Mouse (Mus musculus): ENCODE measurements around the gene Clint1.

Gene Clint1

GRCm38 (mm10) chr11:45851516-45852123 is at the start of gene Clint1:
TSS of gene Clint1 (plus strand) at chr11:45852051.
- DNase-seq = peak; percentile 82 to 90

DNA sequence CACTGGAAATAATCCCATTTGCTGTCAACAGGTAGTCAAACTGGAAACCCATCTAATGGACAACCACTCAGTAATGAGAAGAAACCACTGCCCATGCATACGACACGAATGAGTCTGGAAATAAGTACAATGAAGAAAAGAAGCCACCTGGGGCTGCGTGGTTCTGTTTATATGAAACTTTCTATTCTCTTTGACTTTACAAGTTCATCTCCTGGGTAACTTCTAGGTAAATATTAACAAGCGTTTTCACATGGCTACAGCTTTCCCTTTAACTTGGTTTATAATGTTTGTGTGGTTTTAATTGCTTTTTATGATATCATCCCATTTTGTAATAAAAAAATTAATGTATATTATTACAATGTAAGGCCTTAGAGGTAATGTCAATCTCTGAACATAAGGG is 47.8 kb upstream of the Clint1 start:
- no peak for DNase-seq

DNA sequence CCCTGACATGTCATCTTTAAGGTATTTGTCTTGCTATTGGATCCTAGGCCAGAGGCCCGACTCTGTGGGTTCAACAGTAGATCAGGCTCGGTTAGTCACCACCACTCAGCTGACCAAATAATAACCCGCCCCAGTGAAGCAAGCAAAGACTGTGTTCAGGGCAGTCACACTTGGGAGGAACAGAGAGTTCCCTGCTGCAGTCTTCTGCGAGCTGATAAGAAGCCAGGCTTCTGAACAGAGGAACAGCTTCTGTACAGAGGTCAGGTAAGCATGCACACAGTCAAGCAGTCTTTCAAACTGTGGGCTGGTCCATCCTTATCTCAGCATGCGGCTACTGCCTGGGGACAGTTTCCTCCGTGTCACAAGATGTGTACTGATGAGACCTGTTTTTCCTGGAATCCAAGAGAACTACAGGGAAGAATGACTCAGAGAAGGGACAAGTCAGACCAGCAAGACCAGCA is 46.5 kb upstream of the Clint1 start:
- peak; percentile 32 to 80 for DNase-seq

GRCm38 (mm10) chr11:45805810-45806209 is 46.0 kb upstream of the Clint1 start:
- DNase-seq = peak; percentile 34 to 62

- DNase-seq = peak; percentile 54 to 57
Measured at GRCm38 (mm10) chr11:45806264-45806663, 45.6 kb upstream of the Clint1 start.

DNA sequence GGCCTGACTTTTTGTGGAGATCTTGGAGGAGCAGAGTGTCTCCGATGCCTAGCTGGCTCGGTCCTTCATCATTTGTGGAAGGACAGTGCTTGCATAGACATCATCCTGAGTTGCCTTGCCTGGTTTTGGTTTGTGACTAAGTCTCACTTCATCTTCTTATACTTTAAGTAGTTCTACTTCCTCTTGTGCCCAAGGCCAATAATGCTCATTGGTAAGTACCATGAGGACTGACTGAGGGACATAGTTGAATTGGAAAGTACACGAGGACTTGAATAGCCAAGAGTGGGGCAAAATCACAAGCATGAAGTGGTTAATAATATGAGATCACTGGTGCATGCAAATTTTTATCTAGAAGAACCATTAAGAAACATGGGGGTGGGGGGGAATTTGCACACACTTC is 45.0 kb upstream of the Clint1 start:
- DNase-seq = no peak

DNA sequence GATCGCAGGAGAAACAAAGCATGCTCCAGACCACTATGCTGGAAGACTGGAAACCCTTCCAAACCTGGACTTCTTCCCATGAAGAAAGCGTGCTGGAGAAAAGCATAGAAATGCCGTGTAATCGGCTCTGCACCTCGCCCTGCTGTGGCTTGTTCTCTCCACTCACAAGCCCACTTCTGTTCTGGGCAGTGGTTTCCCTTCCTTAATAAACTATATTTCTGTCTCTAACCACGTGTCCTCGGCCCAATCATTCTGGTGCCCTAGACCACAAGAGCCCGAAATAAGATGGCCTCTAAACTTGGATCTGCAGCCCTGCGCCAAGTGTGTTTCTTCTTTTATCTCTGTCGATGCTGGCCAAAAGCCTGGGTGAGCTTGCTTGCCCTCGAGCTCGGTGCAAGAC is 44.0 kb upstream of the Clint1 start:
- no peak for DNase-seq

DNA sequence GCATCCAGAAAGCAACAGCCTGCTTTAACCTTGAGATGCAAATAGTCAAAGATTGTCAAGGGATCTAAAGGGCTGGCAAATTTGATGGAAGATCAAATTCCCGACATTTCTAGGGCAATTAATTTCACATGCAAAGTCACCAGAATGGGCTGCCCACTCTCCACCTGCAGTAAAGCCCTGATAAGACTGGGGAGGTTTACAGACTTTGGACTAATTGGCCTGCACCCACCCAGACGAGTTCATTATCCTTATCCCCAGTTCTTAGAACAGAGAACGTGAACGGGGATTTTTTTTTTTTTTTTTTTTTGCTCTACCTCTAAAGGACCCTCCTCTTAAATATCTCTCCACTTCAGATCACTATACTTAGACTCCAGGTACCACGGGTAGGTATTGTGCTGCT is 42.4 kb upstream of the Clint1 start:
- DNase-seq = no peak

DNA sequence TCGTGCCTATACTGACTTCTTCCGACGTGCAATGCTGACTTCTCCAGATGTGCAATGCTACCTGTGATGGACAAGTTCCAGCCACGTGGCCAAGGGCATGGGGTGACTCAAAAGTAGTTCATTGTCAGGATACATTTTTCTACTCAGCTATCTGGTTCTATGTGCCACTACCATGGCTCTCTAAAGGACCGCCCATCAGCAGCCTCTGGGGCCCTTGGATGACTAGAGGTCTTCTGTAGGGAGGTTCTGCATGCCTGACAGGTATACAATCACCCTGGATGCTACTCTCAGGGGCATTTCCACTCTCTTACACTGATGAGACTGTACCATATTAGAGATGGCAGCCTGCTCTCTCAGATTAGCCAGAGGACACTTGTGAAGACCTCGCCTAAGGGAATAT is 41.8 kb upstream of the Clint1 start:
- no peak for DNase-seq

DNA sequence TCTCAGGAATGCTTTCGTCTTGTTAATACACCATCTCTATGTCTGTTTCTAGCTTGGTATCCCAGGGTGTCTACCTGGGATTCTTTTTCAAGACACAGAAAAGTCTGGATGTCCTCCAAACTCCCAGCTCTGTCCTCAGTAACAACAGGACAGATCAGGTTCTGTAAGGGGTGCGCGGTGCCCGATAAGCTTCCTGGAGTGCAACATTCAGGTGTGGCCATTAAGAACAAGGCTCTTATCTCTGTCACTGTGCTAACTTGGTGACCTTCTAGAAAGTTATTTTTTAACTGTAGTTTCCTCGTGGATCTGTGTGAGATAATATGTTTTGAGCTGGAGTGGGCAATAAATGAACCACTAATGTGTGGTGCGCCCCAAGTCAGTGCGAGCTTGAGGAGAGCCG is 41.0 kb upstream of the Clint1 start:
- DNase-seq = no peak

GRCm38 (mm10) chr11:45815603-45816002 is 36.2 kb upstream of the Clint1 start:
- no peak for DNase-seq

GRCm38 (mm10) chr11:45816712-45817111 is 35.1 kb upstream of the Clint1 start:
- no peak for DNase-seq

DNA sequence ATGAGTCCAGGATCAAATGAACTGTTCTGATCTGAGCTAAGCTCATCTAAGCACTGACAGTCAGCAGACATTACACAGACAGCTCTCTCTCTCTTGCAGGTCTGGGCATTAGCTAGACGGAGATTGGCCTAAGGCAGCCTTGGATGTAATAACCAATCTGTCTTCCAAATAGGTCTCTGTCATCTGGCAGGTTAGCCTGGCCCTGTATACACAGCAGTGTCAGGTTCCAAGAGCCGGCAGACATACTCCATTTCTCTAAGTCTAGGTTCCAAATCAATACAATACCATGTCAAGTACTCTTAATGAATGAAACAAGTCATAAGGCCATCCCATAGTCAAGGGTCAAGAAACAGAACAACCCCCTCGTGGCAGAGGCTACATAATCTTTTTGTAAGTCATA is 33.9 kb upstream of the Clint1 start:
- no peak for DNase-seq

- no peak for DNase-seq
Measured at GRCm38 (mm10) chr11:45820930-45821329, 30.9 kb upstream of the Clint1 start.

DNA sequence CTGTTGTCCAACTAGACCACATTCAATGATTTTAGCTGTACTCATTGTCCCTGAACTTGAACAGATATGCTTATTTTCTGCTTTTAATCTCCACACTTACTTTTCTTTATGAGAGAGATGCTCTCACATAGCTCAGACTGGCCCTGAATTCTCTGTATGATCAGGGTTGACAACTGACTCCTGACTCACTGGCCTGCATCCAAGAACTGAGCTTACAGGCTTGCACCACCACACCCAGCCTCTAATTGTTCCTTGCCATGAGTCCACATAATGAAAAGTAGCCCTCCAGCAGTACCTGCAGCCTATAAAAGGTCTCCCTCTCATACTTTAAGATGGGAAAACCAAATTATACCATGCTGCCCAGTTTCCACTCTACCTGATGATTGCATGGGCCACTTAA is 21.7 kb upstream of the Clint1 start:
- DNase-seq = peak in 1 of 2 experiments; percentile 31

- no peak for DNase-seq
Measured at GRCm38 (mm10) chr11:45830743-45831310, 21.0 kb upstream of the Clint1 start.

- no peak for DNase-seq
Measured at GRCm38 (mm10) chr11:45831476-45832143, 20.2 kb upstream of the Clint1 start.

DNA sequence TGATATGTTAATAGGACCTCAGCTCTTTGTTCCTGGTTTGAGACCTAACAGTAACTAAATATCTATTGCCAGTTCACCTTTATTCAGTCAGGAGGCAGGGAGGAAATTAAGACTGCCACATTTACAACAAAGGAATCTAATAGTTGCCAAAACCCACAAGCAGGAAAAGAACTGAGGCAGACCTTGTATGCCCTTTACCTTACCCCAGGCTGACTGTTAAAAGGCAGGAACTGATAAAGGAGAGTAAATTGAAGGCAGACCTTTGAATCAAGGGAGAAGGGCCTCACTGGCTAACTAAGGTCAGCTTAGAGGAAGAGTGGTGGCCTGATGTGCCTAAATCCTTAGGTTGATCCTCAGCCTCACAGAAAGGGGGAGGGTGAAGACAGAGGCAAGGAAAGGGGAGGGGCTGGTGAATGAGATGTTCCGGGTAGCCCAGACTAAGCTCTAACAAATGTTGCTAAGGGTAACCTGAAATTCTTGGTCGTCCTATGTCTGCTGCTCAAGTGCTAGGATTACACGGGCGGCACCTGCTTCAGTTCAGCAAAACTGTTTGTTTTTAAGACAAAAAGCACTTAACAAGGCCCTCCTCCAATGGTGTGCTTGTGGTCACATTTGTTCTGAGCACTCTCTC is 16.1 kb upstream of the Clint1 start:
- no peak for DNase-seq

- DNase-seq = peak; percentile 24 to 65
Measured at GRCm38 (mm10) chr11:45837257-45837817, 14.5 kb upstream of the Clint1 start.

GRCm38 (mm10) chr11:45838450-45838849 is 13.4 kb upstream of the Clint1 start:
- peak; percentile 80 to 84 for DNase-seq

DNA sequence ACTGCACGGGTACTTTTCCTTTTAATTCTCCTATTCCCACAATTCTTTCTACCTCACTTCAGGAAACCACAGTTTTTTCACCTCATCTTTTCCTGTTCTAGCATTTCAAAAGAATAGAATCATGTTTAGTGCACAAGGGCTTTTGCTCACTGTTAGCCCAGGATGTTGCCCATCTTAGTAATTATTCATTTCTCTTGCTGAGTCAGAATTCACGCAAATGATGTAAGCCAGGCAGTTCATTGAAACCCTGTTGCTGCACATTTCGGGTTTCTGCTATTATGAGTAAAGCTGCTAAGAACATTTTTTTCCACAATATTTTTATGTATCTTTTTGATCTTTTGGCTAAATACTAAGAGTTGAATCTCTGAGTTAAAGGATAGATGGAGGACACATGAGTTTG is 11.5 kb upstream of the Clint1 start:
- DNase-seq = no peak

DNA sequence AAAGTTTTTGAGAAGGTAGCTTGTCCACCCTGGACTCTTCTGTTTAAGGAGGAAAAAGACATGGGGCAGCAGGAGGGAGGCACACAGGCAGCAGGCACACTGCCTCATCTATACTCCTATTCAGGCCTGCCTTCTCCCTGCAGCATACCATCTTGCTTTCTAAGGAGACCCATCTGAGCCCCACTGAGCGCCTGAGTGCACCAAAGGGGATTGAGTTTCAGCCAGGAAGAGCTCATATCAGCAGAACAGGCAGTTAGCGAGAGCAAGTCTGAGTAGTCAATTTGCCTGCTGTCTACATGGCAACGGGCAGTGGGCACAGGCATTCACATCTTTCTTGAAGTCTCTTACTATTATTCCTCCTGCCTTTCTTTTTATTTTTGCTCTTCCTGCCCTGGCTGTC is 5.8 kb upstream of the Clint1 start:
- no peak for DNase-seq

GRCm38 (mm10) chr11:45847548-45847947 is 4.3 kb upstream of the Clint1 start:
- DNase-seq = no peak

DNA sequence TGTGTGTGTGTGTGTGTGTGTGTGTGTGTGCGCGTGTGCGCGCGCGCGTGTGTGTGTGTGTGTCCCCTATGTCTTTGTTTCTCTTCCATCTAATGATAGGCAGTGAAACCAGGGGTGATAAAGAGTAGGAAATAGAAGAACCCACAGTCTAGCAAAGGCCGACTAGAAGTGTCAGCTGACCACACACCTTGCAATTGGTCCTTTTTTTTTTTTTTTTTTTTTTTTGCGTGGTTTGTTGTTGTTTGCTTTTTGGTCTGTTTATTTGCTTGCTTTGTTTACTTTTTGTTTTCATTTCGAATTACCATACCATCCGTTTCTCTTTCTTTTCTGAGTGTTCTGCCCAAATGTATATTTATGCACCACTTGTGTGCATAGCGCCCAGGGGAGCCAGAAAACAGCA is 3.6 kb upstream of the Clint1 start:
- no peak for DNase-seq

All from kidney, postnatal 25 days (tissue).